Comparison of ENCODE assay signal across 20 mouse cellular contexts in genomic region chr7:80449620-80450091, GRCm38 (mm10). TPM values are rescaled to one million over a fixed set of nuclear protein-coding genes. Genes with fewer than 3 reads are reported as not detected.
DNase-seq lines count a peak whose midpoint lies in the region; ATAC-seq lines count a peak whose summit lies in the region.
"Had no signal": no experiment of that assay in that cellular context is flagged by ENCODE, and none has a peak within 500 bp of the region (broad histone marks: within the 10 kb centered on the region; RNA-seq: fewer than 3 reads in every experiment).

No protein-coding gene starts in this region.

- H3K27me3 ChIP-seq in liver, embryonic 11.5 days (replicated peaks; ENCODE audit: control insufficient read depth, insufficient read depth, low read length): no peaks in the 10 kb centered on the region
- H3K27me3 ChIP-seq in liver, embryonic 13.5 days: no peaks in the 10 kb centered on the region
- no peaks in the 10 kb centered on the region for H3K27me3 ChIP-seq in kidney, embryonic 14.5 days (ENCODE audit: control insufficient read depth, insufficient read depth, low read length)
- H3K27me3 ChIP-seq: embryonic facial prominence, embryonic 15.5 days; heart, embryonic 12.5 days; limb, embryonic 12.5 days; midbrain, embryonic 15.5 days had no signal

- WGBS in liver, embryonic 11.5 days: 34% methylated on average over 6 of the region's 6 CpGs
- 18% methylated on average over 6 of the region's 6 CpGs for WGBS in liver, embryonic 13.5 days (ENCODE audit: insufficient replicate concordance)
- WGBS in kidney, embryonic 14.5 days: 85% methylated on average over 6 of the region's 6 CpGs

- peak overlapping the region; percentile 23; the same call in 1 of the 2 replicates for H3K4me2 ChIP-seq in liver, embryonic 11.5 days
- no peak overlapping the region for H3K4me2 ChIP-seq in liver, embryonic 13.5 days
- no peak overlapping the region for H3K4me2 ChIP-seq in kidney, embryonic 14.5 days (replicated peaks; ENCODE audit: low read depth, low read length)
- H3K4me2 ChIP-seq: embryonic facial prominence, embryonic 15.5 days; heart, embryonic 12.5 days; limb, embryonic 12.5 days; midbrain, embryonic 15.5 days had no signal

- peaks cover 52% of the 10 kb centered on the region for H3K4me1 ChIP-seq in liver, embryonic 11.5 days (replicated peaks; ENCODE audit: control insufficient read depth, insufficient read depth, low read length)
- peaks cover 71% of the 10 kb centered on the region for H3K4me1 ChIP-seq in liver, embryonic 13.5 days (replicated peaks)
- H3K4me1 ChIP-seq in kidney, embryonic 14.5 days (ENCODE audit: control insufficient read depth, insufficient read depth, low read length): no peaks in the 10 kb centered on the region
- H3K4me1 ChIP-seq: midbrain, embryonic 15.5 days had no signal

- ATAC-seq in liver, embryonic 11.5 days (replicated peaks; ENCODE audit: low FRiP score): no peak
- peak; percentile 87 for ATAC-seq in activated CD4-positive, CD25-positive, alpha-beta regulatory T cell, adult 4 months
- no peak for ATAC-seq in liver, embryonic 13.5 days (ENCODE audit: low read depth)
- no peak for ATAC-seq in kidney, embryonic 14.5 days (ENCODE audit: low FRiP score, low TSS enrichment)
- ATAC-seq: hindbrain, embryonic 16.5 days; midbrain, embryonic 15.5 days had no signal

- peaks cover 16% of the 10 kb centered on the region for H3K36me3 ChIP-seq in liver, embryonic 11.5 days (ENCODE audit: control insufficient read depth, insufficient read depth, low read length)
- H3K36me3 ChIP-seq in liver, embryonic 13.5 days: peaks cover 32% of the 10 kb centered on the region
- peaks cover 12% of the 10 kb centered on the region for H3K36me3 ChIP-seq in kidney, embryonic 14.5 days (ENCODE audit: control insufficient read depth, insufficient read depth, low read length)
- H3K36me3 ChIP-seq: midbrain, embryonic 15.5 days had no signal

- DNase-seq in liver, embryonic 11.5 days (ENCODE audit: low spot score): no peak
- no peak for DNase-seq in liver
- DNase-seq in CD4-positive helper T cell, adult 2 months (ENCODE audit: low read depth, low spot score): peak; percentile 82
- no peak for DNase-seq in liver, embryonic 13.5 days
- no peak for DNase-seq in urinary bladder, postnatal 10 days (ENCODE audit: low spot score)
- no peak for DNase-seq in lung, postnatal 4 days
- DNase-seq: adrenal gland, postnatal 10 days; cerebellum, adult 8-10 months; gastrocnemius, postnatal 25 days; kidney, adult 2 months; kidney, postnatal 36 days; lung, adult 2 months had no signal

- H3K9ac ChIP-seq in liver, embryonic 11.5 days (ENCODE audit: low read depth, low read length): no peak overlapping the region
- peak overlapping the region; percentile 8; the same call in 1 of the 2 replicates for H3K9ac ChIP-seq in liver, embryonic 13.5 days
- no peak overlapping the region for H3K9ac ChIP-seq in kidney, embryonic 14.5 days (ENCODE audit: low read depth, low read length)
- H3K9ac ChIP-seq: embryonic facial prominence, embryonic 15.5 days; heart, embryonic 12.5 days; limb, embryonic 12.5 days; midbrain, embryonic 15.5 days had no signal

- H3K27ac ChIP-seq in liver, embryonic 11.5 days (ENCODE audit: low read depth, low read length): peak overlapping the region; percentile 36; the same call in 1 of the 2 replicates
- H3K27ac ChIP-seq in liver, embryonic 13.5 days: peak overlapping the region; percentile 13
- H3K27ac ChIP-seq in kidney, embryonic 14.5 days (ENCODE audit: low read depth, low read length): no peak overlapping the region
- H3K27ac ChIP-seq: embryonic facial prominence, embryonic 15.5 days; forebrain, embryonic 10.5 days; limb, embryonic 12.5 days; midbrain, embryonic 15.5 days had no signal

- no peaks in the 10 kb centered on the region for H3K9me3 ChIP-seq in liver, embryonic 11.5 days (ENCODE audit: control insufficient read depth, low read length)
- no peaks in the 10 kb centered on the region for H3K9me3 ChIP-seq in liver, embryonic 13.5 days (replicated peaks)
- no peaks in the 10 kb centered on the region for H3K9me3 ChIP-seq in kidney, embryonic 14.5 days (ENCODE audit: control insufficient read depth, low read length)
- H3K9me3 ChIP-seq: embryonic facial prominence, embryonic 15.5 days; forebrain, embryonic 10.5 days; heart, embryonic 12.5 days; limb, embryonic 12.5 days; midbrain, embryonic 15.5 days had no signal

- no peak overlapping the region for H3K4me3 ChIP-seq in liver, embryonic 11.5 days (ENCODE audit: low read depth, low read length)
- no peak overlapping the region for H3K4me3 ChIP-seq in liver, embryonic 13.5 days (replicated peaks)
- no peak overlapping the region for H3K4me3 ChIP-seq in kidney, embryonic 14.5 days (ENCODE audit: low read length)
- H3K4me3 ChIP-seq: embryonic facial prominence, embryonic 15.5 days; forebrain, embryonic 10.5 days; heart, embryonic 12.5 days; limb, embryonic 12.5 days; midbrain, embryonic 15.5 days had no signal

RNA-seq across cellular contexts. Expression of gene Furin, which starts 44.4 kb away (rescaled TPM):
- polyA plus RNA-seq in liver, embryonic 11.5 days (2014; fragmentation: Nextera tagmentation; extraction: Ambion mirVana): 8.3 and 10.4 TPM in 2 replicates
- 10 to 100 TPM; 10.6 to 15.2 TPM for polyA plus RNA-seq in activated CD4-positive, CD25-positive, alpha-beta regulatory T cell, adult 4 months (2017; shearing (Covaris generic))
- 3.8 and 4.1 TPM in 2 replicates for polyA plus RNA-seq in liver, embryonic 13.5 days (2015; fragmentation: Nextera tagmentation; extraction: Ambion mirVana)
- 11.3 and 13.6 TPM in 2 replicates for polyA plus RNA-seq in kidney, embryonic 14.5 days (2014; fragmentation: Nextera tagmentation; extraction: Ambion mirVana)
